Mouse (Mus musculus): ENCODE results near the gene Diablo.
"Not testable (repeated sequence)": the region's sequence is repeated elsewhere in the genome, so short reads cannot be mapped to it uniquely, and the experiment has no call there.

Diablo gene

GRCm38 (mm10) chr5:123523692-123524392 lies at the start of gene Diablo:
Diablo (minus strand) TSS chr5:123524176.
- peak; percentile 99 for DNase-seq (ENCODE audit: low read depth)

GRCm38 (mm10) chr5:123573362-123573761 lies 49.4 kb upstream of the Diablo start:
- no peak for DNase-seq (ENCODE audit: low read depth)

- DNase-seq (ENCODE audit: low read depth): peak; percentile 99
Observed at GRCm38 (mm10) chr5:123572357-123573186, 48.6 kb upstream of the Diablo start, which contains the start of gene Vps33a. Vps33a (minus strand) TSS chr5:123573038.

- no peak for DNase-seq (ENCODE audit: low read depth)
Observed at GRCm38 (mm10) chr5:123561128-123561527, 37.2 kb upstream of the Diablo start.

- DNase-seq (ENCODE audit: low read depth): no peak
Observed at GRCm38 (mm10) chr5:123559588-123559987, 35.6 kb upstream of the Diablo start.

GRCm38 (mm10) chr5:123556451-123556850 lies 32.5 kb upstream of the Diablo start:
- no peak for DNase-seq (ENCODE audit: low read depth)

GRCm38 (mm10) chr5:123555693-123556092 lies 31.7 kb upstream of the Diablo start:
- no peak for DNase-seq (ENCODE audit: low read depth)

- DNase-seq (ENCODE audit: low read depth): no peak
Observed at GRCm38 (mm10) chr5:123533801-123534200, 9.8 kb upstream of the Diablo start.

GRCm38 (mm10) chr5:123530056-123530455 lies 6.1 kb upstream of the Diablo start:
- no peak for DNase-seq (ENCODE audit: low read depth)

- no peak for DNase-seq (ENCODE audit: low read depth)
Observed at GRCm38 (mm10) chr5:123528641-123529040, 4.7 kb upstream of the Diablo start.

GRCm38 (mm10) chr5:123525916-123526495 lies 2.0 kb upstream of the Diablo start:
- DNase-seq (ENCODE audit: low read depth): no peak

- no peak for DNase-seq (ENCODE audit: low read depth)
Observed at GRCm38 (mm10) chr5:123525281-123525680, 1.3 kb upstream of the Diablo start, which contains the start of gene Gm49027. Gm49027 (minus strand) TSS chr5:123525488.

- DNase-seq (ENCODE audit: low read depth): no peak
Observed at GRCm38 (mm10) chr5:123524393-123524750, 396 bp upstream of the Diablo start.

- no peak for DNase-seq (ENCODE audit: low read depth)
Observed at GRCm38 (mm10) chr5:123522166-123522565, 1.8 kb downstream of the Diablo start.

GRCm38 (mm10) chr5:123521621-123522020 lies 2.4 kb downstream of the Diablo start:
- DNase-seq (ENCODE audit: low read depth): no peak

GRCm38 (mm10) chr5:123520666-123521065 lies 3.3 kb downstream of the Diablo start:
- DNase-seq (ENCODE audit: low read depth): no peak

- DNase-seq (ENCODE audit: low read depth): no peak
Observed at GRCm38 (mm10) chr5:123514871-123515270, 9.1 kb downstream of the Diablo start.

GRCm38 (mm10) chr5:123512102-123512501 lies 11.9 kb downstream of the Diablo start:
- no peak for DNase-seq (ENCODE audit: low read depth)

GRCm38 (mm10) chr5:123511426-123511825 lies 12.6 kb downstream of the Diablo start:
- not testable (repeated sequence) for DNase-seq (ENCODE audit: low read depth)

GRCm38 (mm10) chr5:123510160-123510559 lies 13.8 kb downstream of the Diablo start, which contains the start of gene B3gnt4:
B3gnt4 (plus strand) TSS chr5:123510460.
- DNase-seq (ENCODE audit: low read depth): no peak

- DNase-seq (ENCODE audit: low read depth): peak; percentile 26
Observed at GRCm38 (mm10) chr5:123508921-123509320, 15.1 kb downstream of the Diablo start.

- DNase-seq (ENCODE audit: low read depth): peak; percentile 87
Observed at GRCm38 (mm10) chr5:123507936-123508723, 15.8 kb downstream of the Diablo start.
